Mouse (Mus musculus) intestine, embryonic 14.5 days (tissue): Measurements from ENCODE around the gene Traf3ip2. TPM values are rescaled to one million over a fixed set of nuclear protein-coding genes. Genes with fewer than 3 reads are reported as not detected.

ENCODE experiments used
- ATAC-seq: fragments of 200-750 bp; cut with Nextera tagmentation; replicated peaks from 2 replicates; pipeline ENCODE4 v1.8.0; 2017; ENCODE audit warnings: low read depth, moderate number of reproducible peaks, moderate TSS enrichment, moderate library complexity; ENCODE audit not compliant: low FRiP score, low TSS enrichment
- DNase-seq: peaks from one replicate; pipeline ENCODE4 v3.0.0-alpha.2; 2018; ENCODE audit warnings: low spot score
- H3K27ac ChIP-seq: fragments of 300-500 bp; sonication (generic); 2 replicates; pipeline ENCODE4 v1.5.1; 2014; ENCODE audit warnings: low read depth, mild to moderate bottlenecking, control low read depth
- H3K27me3 ChIP-seq: fragments of 300-500 bp; sonication (generic); replicated peaks from 2 replicates; pipeline ENCODE4 v1.6.1; 2014; ENCODE audit warnings: low read length, control low read depth; ENCODE audit not compliant: control insufficient read depth, insufficient read depth
- H3K36me3 ChIP-seq: fragments of 300-500 bp; sonication (generic); 2 replicates; pipeline ENCODE4 v1.6.1; 2014; ENCODE audit warnings: low read length, control low read depth; ENCODE audit not compliant: control insufficient read depth, insufficient read depth
- H3K4me1 ChIP-seq: fragments of 300-500 bp; sonication (generic); replicated peaks from 2 replicates; pipeline ENCODE4 v1.6.1; 2014; ENCODE audit warnings: low read length, control low read depth, mixed read lengths; ENCODE audit not compliant: control insufficient read depth, insufficient read depth
- H3K4me2 ChIP-seq: fragments of 300-500 bp; sonication (generic); 2 replicates; pipeline ENCODE4 v1.6.1; 2014; ENCODE audit warnings: low read length
- H3K4me3 ChIP-seq: fragments of 300-500 bp; sonication (generic); 2 replicates; pipeline ENCODE4 v1.5.1; 2014; ENCODE audit warnings: low read depth, low read length, control low read depth, mixed read lengths
- H3K9ac ChIP-seq: fragments of 300-500 bp; sonication (generic); 2 replicates; pipeline ENCODE4 v1.6.1; 2014; ENCODE audit warnings: mild to moderate bottlenecking, low read length
- H3K9me3 ChIP-seq: fragments of 300-500 bp; sonication (generic); 2 replicates; pipeline ENCODE4 v1.6.1; 2016; ENCODE audit warnings: low read length, control low read depth; ENCODE audit not compliant: control insufficient read depth
- WGBS: fragments of 180-500 bp; shearing (Covaris S2); extraction: QIAGEN DNeasy Blood & Tissue Kit; methylation state at CpG from one replicate; pipeline ENCODE4 v1.1.7; 2014; 5-methylcytosine and 5-hydroxymethylcytosine counted together
- polyA plus RNA-seq: library from polyadenylated mRNA; unstranded; fragments of >200 nt; fragmentation: Nextera tagmentation; extraction: Ambion mirVana; gene quantifications from 2 replicates; pipeline ENCODE4 v1.2.1, GENCODE M21; 2014

The Traf3ip2 gene
- polyA plus RNA-seq, 1 experiment from 2014 or later, result 28.5 TPM

DNA sequence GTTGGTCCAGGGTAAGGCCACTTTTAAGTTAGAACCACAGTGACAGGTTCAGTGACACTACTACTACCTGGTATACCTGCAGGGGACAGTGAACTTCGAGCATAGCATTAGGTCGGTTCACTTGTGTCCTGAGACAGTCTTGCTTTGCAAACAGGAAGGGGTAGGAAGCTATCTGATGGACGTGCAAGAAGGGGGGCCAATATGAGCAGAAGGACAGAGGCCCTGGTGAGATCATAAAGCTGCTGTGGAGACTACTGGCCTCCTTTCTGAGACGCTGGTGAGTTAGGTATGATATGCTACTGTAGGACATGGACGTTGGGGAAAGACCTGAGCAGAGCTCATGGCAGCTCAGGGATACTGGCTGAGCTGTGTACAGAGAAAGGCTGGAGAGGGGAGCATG lies 7.9 kb downstream of the Traf3ip2 start:
- no peak for DNase-seq
- H3K36me3 ChIP-seq, result peaks cover 40% of the 10 kb centered on the region

DNA sequence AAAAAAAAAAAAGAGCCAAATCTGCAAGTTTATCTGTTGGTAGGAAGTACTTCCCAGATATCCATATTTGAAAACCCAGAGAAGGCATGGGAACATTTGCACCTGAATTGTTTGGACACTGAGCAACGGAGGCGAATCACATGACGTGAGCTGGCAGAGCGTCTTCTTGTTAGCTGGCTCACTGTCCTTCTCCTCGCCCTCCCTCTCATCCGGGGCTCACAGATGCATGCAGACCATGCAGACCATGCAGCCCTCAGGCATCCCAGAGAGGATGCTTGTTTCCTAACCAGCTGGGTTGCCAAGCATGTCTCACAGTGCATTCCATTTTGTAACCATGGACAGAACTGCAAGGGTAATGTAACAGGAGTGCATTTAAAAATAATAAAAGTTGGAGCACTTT lies 11.1 kb downstream of the Traf3ip2 start:
- peaks cover 51% of the 10 kb centered on the region for H3K36me3 ChIP-seq
- no peaks in the 10 kb centered on the region for H3K9me3 ChIP-seq
- no peak overlapping the region for H3K4me2 ChIP-seq
- ATAC-seq, result no peak
- no peak for DNase-seq
- H3K27me3 ChIP-seq, result no peaks in the 10 kb centered on the region
- 74% methylated on average over 6 of the region's 6 CpGs for WGBS
- no peak overlapping the region for H3K27ac ChIP-seq
- no peak overlapping the region for H3K4me3 ChIP-seq
- no peak overlapping the region for H3K9ac ChIP-seq
- H3K4me1 ChIP-seq, result peaks cover 21% of the 10 kb centered on the region

More for the DNA sequence above, 7.9 kb downstream of the Traf3ip2 start:
- Histone ChIP-seq H3K27me3 (no peaks in the 10 kb centered on the region), H3K4me3 (no peak overlapping the region), H3K4me1 (peaks cover 25% of the 10 kb centered on the region), H3K9ac (no peak overlapping the region), H3K27ac (no peak overlapping the region), H3K4me2 (no peak overlapping the region), H3K9me3 (no peaks in the 10 kb centered on the region)
- WGBS, result 86% methylated on average over 5 of the region's 5 CpGs
- ATAC-seq, result no peak

DNA sequence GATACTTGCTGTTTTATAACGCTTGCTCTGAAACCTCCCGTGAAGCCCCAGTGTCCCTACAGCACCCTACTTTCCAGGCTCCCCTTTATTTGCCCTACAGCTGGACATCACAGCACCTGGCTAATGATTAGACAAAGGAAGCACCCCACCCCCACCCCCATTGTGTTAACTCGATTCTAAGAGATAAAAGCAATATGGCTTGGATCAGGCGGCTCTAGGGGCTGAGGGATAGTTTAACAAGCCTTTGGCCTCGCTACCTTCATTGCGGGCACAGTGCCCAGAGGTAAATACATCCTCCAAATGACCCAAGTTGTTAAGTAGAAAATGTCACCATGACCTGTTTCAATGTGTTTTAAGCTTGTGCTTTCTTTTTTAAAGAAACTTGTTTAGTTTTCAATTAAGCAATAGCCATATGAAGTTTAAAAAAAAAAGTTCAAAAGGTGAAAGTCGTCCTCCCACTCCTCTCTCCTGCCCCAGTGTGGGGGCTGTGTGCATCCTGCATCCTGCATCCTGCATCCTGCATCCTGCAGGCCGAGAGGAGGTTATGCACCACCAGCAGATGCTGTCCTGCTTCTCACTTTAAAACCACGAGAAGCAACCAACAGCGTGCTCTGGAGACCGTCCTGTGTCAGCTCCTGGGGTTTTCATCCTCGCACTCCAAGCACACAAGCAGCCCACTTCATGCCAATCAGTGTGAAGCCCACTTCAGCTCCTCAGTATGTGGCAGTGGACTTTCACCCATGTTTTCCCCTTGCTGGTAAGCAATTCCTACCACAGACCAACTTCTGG lies 12.3 kb downstream of the Traf3ip2 start:
- DNase-seq (peak; percentile 53), ATAC-seq (no peak; the same call in 1 of the 2 replicates)
- H3K9me3 ChIP-seq, result no peaks in the 10 kb centered on the region
- 39% methylated on average over 12 of the region's 12 CpGs for WGBS
- H3K4me3 ChIP-seq, result no peak overlapping the region
- no peaks in the 10 kb centered on the region for H3K27me3 ChIP-seq
- H3K27ac ChIP-seq, result 0 out of 2 replicates have a peak overlapping the region, but pooled peaks have one; percentile 10
- H3K4me1 ChIP-seq, result peaks cover 31% of the 10 kb centered on the region
- H3K9ac ChIP-seq, result no peak overlapping the region
- H3K4me2 ChIP-seq, result no peak overlapping the region
- peaks cover 44% of the 10 kb centered on the region for H3K36me3 ChIP-seq

DNA sequence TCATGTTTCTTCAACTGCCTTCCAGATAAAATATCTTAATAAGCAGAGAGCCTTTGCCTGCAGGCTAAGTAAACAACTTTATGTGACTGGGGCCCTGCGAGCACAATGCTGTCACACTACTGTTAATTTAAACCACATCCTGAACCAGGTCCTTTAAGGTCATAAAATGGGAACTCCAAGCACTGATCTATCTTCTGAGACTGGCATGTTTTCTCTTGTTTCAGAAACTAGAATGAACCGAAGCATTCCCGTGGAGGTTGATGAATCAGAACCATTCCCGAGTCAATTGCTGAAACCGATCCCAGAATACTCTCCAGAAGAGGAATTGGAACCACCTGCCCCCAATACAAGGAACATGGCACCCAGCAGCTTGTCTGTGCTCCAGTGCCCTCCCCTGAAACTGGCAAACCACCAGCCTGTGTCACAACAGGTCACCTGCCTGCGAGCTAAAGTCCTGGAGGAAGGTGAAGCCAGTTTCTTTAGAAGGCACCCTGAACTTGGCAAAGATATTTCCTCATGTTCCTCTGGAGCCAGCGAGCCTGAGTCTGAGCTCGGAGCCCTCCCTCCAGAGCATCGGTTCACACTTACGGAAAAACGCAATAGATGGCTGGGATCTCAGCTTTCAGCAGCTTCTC lies 13.0 kb downstream of the Traf3ip2 start:
- H3K9ac ChIP-seq, result no peak overlapping the region
- H3K9me3 ChIP-seq, result no peaks in the 10 kb centered on the region
- no peaks in the 10 kb centered on the region for H3K27me3 ChIP-seq
- no peak overlapping the region for H3K4me2 ChIP-seq
- ATAC-seq, result no peak
- H3K27ac ChIP-seq, result no peak overlapping the region
- H3K36me3 ChIP-seq, result peaks cover 39% of the 10 kb centered on the region
- 65% methylated on average over 11 of the region's 11 CpGs for WGBS
- H3K4me1 ChIP-seq, result peaks cover 39% of the 10 kb centered on the region
- H3K4me3 ChIP-seq, result no peak overlapping the region
- DNase-seq, result no peak

DNA sequence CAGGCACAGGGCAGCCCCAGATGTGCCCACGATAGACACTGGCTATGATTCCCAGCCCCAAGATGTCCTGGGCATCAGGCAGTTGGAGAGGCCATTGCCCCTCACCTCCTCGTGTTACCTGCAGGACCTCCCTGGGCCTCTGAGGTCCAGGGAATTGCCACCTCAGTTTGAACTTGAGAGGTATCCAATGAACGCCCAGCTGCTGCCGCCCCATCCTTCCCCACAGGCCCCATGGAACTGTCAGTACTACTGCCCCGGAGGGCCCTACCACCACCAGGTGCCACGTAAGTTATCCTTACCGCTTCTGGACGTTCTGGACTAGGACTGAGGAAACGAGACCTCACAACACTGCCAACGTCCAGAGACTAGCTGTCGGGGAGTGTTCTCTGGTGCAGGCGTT lies 13.6 kb downstream of the Traf3ip2 start:
- Histone ChIP-seq H3K9me3 (no peaks in the 10 kb centered on the region), H3K4me2 (no peak overlapping the region), H3K27me3 (no peaks in the 10 kb centered on the region), H3K4me3 (no peak overlapping the region), H3K36me3 (peaks cover 35% of the 10 kb centered on the region), H3K4me1 (peaks cover 45% of the 10 kb centered on the region), H3K27ac (no peak overlapping the region), H3K9ac (no peak overlapping the region)
- 88% methylated on average over 12 of the region's 12 CpGs for WGBS
- ATAC-seq, result no peak
- no peak for DNase-seq

DNA sequence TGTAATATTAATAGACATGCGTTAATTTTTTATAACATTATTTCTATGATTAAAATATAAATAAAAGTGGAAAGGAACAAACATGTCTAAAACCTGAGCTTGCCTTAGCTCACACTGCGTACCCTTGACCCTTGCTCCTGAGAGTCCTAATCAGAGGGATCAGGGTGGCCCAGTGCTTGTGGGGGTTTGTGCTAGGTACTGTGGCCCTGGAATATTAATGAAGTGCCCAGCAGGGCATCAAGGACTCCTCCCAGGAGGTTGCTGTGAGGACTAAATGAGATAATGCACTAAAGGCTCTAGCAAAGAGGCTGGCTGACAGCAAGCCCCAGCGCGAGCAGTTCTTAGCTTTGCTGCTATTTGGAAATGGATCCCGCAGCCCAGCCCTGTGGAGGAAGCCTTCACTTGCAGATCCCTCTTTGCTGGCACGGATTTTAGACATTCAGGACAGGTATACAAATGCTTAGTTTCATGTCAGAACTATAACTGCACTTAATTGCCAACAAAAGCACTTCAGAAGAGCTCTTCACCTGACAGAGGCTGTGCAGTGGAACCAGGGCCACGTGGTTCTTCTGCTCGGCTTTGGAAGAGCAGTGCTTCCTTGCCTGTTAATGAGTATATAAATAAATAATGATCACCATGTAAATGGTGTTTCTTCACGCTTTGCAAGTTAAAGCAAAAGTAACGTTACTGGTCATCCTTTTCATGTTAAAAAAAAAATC lies 16.2 kb downstream of the Traf3ip2 start:
- Histone ChIP-seq H3K27ac (peak overlapping the region; percentile 82), H3K9ac (no peak overlapping the region), H3K4me1 (peaks cover 47% of the 10 kb centered on the region), H3K4me3 (no peak overlapping the region), H3K4me2 (0 out of 2 replicates have a peak overlapping the region, but pooled peaks have one; percentile 9), H3K36me3 (peaks cover 21% of the 10 kb centered on the region), H3K9me3 (no peaks in the 10 kb centered on the region), H3K27me3 (no peaks in the 10 kb centered on the region)
- DNase-seq, result peak; percentile 53
- 48% methylated on average over 10 of the region's 10 CpGs for WGBS
- ATAC-seq, result no peak

DNA sequence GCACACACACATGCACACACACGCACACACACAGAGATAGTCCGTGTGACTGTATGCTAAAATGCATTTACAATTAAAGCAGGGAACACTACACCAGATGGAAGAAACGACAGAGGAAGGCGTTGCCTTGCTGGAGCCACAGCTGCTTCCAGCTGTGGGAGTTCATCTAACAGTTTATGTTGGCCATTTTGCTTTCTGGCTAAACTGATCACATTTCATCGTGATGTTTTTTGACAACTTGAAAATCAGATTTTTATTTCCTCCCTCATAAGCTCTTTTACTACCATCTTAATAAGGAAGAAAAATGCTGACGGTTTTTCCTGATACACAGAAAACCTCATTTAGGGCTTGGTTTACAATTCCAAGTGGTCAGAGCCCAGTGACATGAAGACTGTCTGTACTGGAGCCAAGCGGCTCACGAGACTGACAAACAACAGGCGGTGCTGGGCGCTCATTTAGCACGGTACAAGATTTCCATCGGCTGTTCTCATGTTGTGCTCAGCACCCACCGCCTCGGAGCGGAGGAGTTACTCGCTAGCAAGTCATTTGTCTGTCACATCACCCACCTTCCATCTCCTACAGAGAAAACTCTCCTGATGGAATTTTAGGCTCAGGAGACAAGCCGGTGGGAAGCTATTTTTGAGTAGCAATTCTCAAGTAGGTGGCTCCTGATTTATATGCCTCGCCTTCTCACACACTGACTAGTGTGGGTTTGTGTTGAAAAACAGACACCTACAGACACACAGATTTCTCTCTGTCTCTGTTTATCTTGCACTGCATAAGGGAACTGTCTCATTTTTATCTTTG lies 17.2 kb downstream of the Traf3ip2 start:
- DNase-seq (peak; percentile 66), ATAC-seq (peak; percentile 72)
- Histone ChIP-seq H3K36me3 (peaks cover 26% of the 10 kb centered on the region), H3K9me3 (no peaks in the 10 kb centered on the region), H3K27me3 (no peaks in the 10 kb centered on the region), H3K4me1 (peaks cover 39% of the 10 kb centered on the region), H3K4me2 (peak overlapping the region; percentile 40), H3K27ac (peak overlapping the region; percentile 82), H3K9ac (no peak overlapping the region), H3K4me3 (no peak overlapping the region)
- 24% methylated on average over 18 of the region's 18 CpGs for WGBS

DNA sequence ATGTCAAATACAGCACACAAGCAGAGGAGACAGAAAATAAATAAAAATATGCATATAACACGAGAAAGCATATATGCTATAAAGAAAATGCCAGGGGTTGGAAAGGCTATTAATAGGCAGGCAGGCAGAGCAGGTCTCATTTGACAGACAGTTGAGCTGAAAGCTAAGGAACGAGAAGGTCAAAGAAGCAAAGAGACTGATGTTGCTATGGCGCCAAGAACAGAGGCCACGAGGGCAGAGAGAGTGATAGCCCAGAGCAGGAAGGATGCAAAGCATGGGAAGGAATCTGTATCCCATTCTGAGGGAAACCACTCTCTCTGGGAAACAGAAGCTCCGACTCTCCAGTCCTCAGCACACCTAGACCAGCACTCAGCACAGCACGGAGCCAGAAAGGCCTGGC lies 18.1 kb downstream of the Traf3ip2 start:
- 34% methylated on average over 6 of the region's 6 CpGs for WGBS
- no peak for DNase-seq
- H3K4me3 ChIP-seq, result no peak overlapping the region
- H3K9ac ChIP-seq, result no peak overlapping the region
- no peaks in the 10 kb centered on the region for H3K27me3 ChIP-seq
- H3K27ac ChIP-seq, result peak overlapping the region; percentile 82
- ATAC-seq, result no peak
- peaks cover 30% of the 10 kb centered on the region for H3K36me3 ChIP-seq
- no peaks in the 10 kb centered on the region for H3K9me3 ChIP-seq
- peaks cover 30% of the 10 kb centered on the region for H3K4me1 ChIP-seq
- H3K4me2 ChIP-seq, result peak overlapping the region; percentile 40; the same call in 1 of the 2 replicates
